Mouse (Mus musculus) cerebellum, adult 2 months (tissue): ENCODE measurements around the gene Ube3b.

Experiments used
- CTCF ChIP-seq: fragments of 200-500 bp; IDR thresholded peaks from 2 replicates; pipeline ENCODE4 v1.5.1; 2011; ENCODE audit warnings: low read depth, mild to moderate bottlenecking, control low read depth, low read length, moderate library complexity, borderline replicate concordance; ENCODE audit not compliant: insufficient read depth
- POLR2A ChIP-seq: fragments of 200-500 bp; IDR thresholded peaks from 2 replicates; pipeline ENCODE4 v1.6.1; 2011; ENCODE audit warnings: low read length, control low read depth, borderline replicate concordance; ENCODE audit not compliant: insufficient read depth

- TF ChIP-seq CTCF: no peak
- no peak for TF ChIP-seq POLR2A
Measured at GRCm38 (mm10) chr5:114467019-114467418, 86.6 kb downstream of the Ube3b start.
